Mouse (Mus musculus) small intestine, adult 2 months (tissue): ENCODE results near the gene Fcf1. TPM values are rescaled to one million over a fixed set of nuclear protein-coding genes. Genes with fewer than 3 reads are reported as not detected.

Experiments used
- H3K27ac ChIP-seq: fragments of 200-500 bp; 2 replicates; pipeline ENCODE4 v1.5.1; 2012; ENCODE audit warnings: low read depth, low read length, control low read depth, inconsistent platforms; ENCODE audit not compliant: insufficient read depth
- H3K27me3 ChIP-seq: fragments of 200-500 bp; 2 replicates; pipeline ENCODE4 v1.6.1; 2012; ENCODE audit warnings: mild to moderate bottlenecking, moderate library complexity, low read length, inconsistent platforms; ENCODE audit not compliant: control insufficient read depth, insufficient read depth
- H3K36me3 ChIP-seq: fragments of 200-500 bp; 2 replicates; pipeline ENCODE4 v1.6.1; 2012; ENCODE audit warnings: mild to moderate bottlenecking, low read length, control low read depth, inconsistent platforms; ENCODE audit not compliant: control insufficient read depth, insufficient read depth
- H3K4me1 ChIP-seq: fragments of 200-500 bp; 2 replicates; pipeline ENCODE4 v1.6.1; 2012; ENCODE audit warnings: low read length, inconsistent platforms, mixed read lengths; ENCODE audit not compliant: control insufficient read depth, insufficient read depth, insufficient read length
- H3K4me3 ChIP-seq: fragments of 200-500 bp; 2 replicates; pipeline ENCODE4 v1.5.1; 2012; ENCODE audit warnings: low read depth, mild to moderate bottlenecking, control low read depth, inconsistent platforms, low read length, moderate library complexity
- CTCF ChIP-seq: fragments of 200-500 bp; IDR thresholded peaks from 2 replicates; pipeline ENCODE4 v1.5.1; 2012; ENCODE audit warnings: low read depth, mild to moderate bottlenecking, control low read depth, inconsistent platforms, low read length, moderate library complexity, mixed read lengths; ENCODE audit not compliant: insufficient replicate concordance, insufficient read length; ENCODE audit errors: extremely low read depth
- POLR2A ChIP-seq: fragments of 200-500 bp; IDR thresholded peaks from 2 replicates; pipeline ENCODE4 v1.6.1; 2012; ENCODE audit warnings: low read depth, mild to moderate bottlenecking, control low read depth, inconsistent platforms, low read length, moderate library complexity
- WGBS: fragments of 180-500 bp; shearing (Covaris S2); methylation state at CpG from one replicate; pipeline ENCODE4 v1.1.7; 2018; 5-methylcytosine and 5-hydroxymethylcytosine counted together
- polyA plus RNA-seq: library from polyadenylated mRNA; depleted of rRNA; stranded (reverse); fragments of >200 nt; gene quantifications from 2 replicates; pipeline ENCODE4 v1.2.3, GENCODE M21; 2012

The Fcf1 gene
- polyA plus RNA-seq, 1 experiment: 27.6 TPM

DNA sequence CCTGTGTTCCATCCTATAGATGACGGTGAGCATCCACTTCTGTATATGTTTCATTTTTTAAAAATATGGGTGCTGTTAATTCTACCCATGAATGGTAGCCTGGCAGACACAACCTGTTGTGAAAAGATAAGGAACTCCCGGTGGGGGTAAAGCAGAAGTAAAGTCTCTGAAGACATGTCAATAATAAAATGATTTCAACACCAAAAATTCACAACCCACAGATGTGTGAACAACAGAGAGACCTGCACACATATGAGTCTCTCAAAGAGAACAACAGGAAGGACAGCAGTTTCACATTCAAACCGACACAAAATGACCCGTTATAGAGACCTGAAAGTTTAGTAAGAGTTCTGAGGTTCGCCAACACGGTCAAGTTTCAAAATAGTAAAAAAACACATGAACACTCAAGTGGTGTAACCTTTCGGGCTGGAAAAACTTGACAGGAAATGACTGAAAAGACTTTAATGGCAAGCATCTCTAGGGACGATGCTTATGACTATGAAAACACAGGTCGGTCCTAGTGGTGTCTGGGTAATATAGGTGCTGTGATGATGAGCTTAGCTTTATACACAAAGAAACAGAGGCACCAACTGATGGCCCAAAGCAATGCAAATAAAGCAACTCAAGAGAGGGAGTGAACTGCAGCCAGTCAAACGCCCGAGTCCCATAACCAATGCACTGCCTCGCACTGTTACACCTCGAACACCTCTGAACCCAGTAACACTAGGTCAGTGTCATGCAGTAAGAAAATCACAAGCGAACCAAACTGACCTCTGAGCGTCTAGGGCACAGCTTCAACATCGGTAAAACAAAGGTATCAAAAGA is 1.7 kb upstream of the Fcf1 start:
- 54% methylated on average over 16 of the region's 16 CpGs for WGBS
- H3K27ac ChIP-seq: peak overlapping the region; percentile 58

DNA sequence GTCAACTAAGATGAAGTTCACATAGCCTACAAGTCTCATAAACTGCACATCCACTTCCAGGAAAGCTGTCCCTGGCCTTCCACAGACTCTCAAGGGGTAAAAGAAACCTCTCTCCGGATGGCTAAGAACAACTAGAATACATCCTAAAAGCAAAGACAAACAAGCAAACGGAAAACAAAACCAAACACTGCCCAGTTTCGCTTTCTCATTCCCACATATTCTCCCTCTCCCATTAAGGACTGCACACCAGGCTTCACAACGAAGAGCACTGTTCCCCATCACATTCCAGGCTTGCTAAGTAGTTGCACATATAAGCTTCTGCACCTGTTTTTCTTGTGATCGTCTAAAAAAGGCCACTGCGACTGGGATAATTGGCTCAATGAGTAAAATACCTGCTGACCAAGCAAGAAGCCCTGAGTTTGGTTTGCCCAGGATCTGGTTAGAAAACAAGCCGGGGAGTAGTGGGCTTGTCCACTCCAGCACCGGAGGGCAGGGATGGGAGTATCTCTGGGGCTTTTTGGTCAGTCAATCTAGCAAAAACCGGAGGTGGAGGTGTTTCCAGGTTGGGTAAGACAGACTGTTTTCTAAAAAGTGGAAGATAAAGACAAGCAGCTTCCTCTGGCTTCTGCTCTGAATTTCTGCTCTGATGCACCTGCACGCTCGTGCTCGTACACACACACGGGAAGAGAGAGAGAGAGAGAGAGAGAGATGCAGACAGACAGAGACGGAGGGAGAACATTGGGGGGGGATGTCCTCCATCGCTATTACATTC is 855 bp upstream of the Fcf1 start:
- TF ChIP-seq CTCF (no peak), POLR2A (no peak)
- Histone ChIP-seq H3K27me3 (no peaks in the 10 kb centered on the region), H3K36me3 (peaks cover 19% of the 10 kb centered on the region), H3K27ac (peak overlapping the region; percentile 58), H3K4me3 (peak overlapping the region; percentile 97), H3K4me1 (peaks cover 5% of the 10 kb centered on the region)
- 7% methylated on average over 15 of the region's 15 CpGs for WGBS

More for the DNA sequence above, 1.7 kb upstream of the Fcf1 start:
- Histone ChIP-seq H3K27me3 (no peaks in the 10 kb centered on the region), H3K36me3 (peaks cover 17% of the 10 kb centered on the region), H3K4me3 (peak overlapping the region; percentile 56), H3K4me1 (peaks cover 5% of the 10 kb centered on the region)
- TF ChIP-seq POLR2A: no peak
- TF ChIP-seq CTCF: no peak

DNA sequence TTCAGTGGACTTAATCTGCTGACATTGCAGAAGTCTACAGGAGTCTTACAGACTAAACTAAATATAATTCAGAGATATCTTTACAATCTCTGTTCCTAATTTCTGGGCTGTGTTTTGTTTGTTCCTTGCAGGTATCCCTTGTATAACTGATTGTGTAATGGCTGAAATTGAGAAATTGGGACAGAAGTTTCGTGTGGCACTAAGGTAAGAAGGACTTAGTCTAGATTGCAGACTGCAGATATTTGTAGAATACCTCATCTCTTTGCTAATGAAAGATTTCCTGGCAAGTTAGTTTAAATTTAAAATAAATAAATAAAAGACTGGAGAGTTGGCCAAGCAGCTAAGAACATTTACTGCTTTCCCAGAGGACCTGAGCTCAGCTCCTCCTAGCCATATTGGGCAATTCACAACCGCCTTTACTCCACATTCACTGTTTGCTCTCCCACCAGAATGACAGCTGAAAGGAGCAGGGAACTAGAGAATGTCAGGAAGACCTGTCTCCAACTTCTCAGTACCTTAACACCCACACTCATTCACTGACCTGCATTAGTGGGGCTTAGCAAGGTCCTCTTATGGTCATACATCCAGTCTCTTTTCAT is 8.7 kb downstream of the Fcf1 start:
- H3K27me3 ChIP-seq: no peaks in the 10 kb centered on the region
- no peak overlapping the region for H3K27ac ChIP-seq
- no peak for TF ChIP-seq POLR2A
- TF ChIP-seq CTCF: no peak
- WGBS: 84% methylated on average over 2 of the region's 2 CpGs
- H3K36me3 ChIP-seq: peaks cover 65% of the 10 kb centered on the region
- no peak overlapping the region for H3K4me3 ChIP-seq
- no peaks in the 10 kb centered on the region for H3K4me1 ChIP-seq

DNA sequence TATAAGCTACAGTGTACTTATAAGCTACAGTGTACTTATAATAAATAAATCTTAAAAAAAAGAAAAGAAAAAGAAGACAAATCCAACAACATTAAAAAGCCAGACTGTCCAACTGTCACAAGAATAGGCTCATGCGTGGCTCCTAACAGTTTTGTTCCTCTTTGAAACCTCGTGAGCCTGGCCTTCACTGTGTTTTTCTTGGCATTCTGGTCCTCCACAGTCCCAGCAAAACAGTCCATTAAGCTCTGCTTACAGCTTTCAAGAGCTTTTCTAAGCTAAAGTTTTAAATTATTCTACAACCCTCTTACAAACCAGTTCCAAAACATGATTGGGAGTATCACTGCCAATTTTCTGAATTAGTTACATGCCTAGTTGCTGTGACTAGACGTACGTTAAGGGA is 18.8 kb downstream of the Fcf1 start:
- H3K4me3 ChIP-seq: no peak overlapping the region
- TF ChIP-seq POLR2A (no peak), CTCF (no peak)
- no peaks in the 10 kb centered on the region for H3K27me3 ChIP-seq
- H3K4me1 ChIP-seq: no peaks in the 10 kb centered on the region
- H3K27ac ChIP-seq: no peak overlapping the region
- no peaks in the 10 kb centered on the region for H3K36me3 ChIP-seq
- 70% methylated on average over 4 of the region's 4 CpGs for WGBS

DNA sequence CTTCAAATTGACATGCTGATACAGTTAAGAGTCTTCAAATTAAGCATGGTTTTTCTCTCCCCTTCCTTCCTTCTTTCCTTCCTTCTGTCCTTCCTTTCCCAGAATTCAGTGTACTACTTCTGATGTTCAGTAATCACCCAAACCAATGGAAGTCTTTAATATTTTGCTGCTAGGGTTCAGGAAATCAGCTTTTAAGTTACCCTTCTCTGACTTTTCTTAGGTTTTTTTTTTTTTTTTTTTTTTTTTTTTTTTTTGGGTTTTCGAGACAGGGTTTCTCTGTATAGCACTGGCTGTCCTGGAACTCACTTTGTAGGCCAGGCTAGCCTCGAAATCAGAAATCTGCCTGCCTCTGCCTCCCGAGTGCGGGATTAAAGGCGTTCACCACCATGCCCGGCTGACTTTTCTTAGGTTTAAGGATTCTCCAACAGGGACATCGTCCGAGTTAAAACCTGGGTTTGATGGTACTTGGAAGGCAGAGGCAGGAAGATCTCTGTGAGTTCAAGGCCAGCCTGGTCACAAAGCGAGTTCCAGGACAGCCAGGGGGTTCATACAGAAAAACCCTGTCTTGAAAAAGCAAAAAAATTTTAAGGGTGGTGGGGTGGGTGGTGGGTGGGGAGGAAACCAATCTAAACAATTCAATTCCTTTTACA is 24.5 kb downstream of the Fcf1 start:
- H3K36me3 ChIP-seq: no peaks in the 10 kb centered on the region
- H3K27ac ChIP-seq: no peak overlapping the region
- H3K4me3 ChIP-seq: no peak overlapping the region
- peaks cover 10% of the 10 kb centered on the region for H3K4me1 ChIP-seq
- no peak for TF ChIP-seq CTCF
- no peak for TF ChIP-seq POLR2A
- no peaks in the 10 kb centered on the region for H3K27me3 ChIP-seq
- WGBS: 91% methylated on average over 9 of the region's 9 CpGs

DNA sequence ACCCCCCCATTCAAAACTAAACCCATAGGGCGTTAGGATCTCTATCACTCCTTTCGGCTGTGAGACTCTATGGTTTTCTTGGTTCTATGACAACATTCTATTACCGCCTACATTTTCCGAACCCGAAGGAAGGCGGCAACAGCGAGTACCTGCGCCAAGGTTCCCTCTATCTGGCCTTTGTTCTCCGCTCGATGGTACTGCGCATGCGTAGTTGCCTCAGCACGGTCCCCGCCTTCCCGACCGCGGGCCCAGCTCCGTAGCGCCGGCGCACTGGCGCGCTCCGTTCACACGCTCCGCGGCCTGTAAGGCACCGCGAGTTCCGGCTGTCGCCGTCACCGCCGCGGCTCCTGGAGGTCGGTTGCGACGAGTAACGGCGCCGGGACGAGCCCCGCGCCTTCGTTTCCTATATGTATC is 25.4 kb downstream of the Fcf1 start, which contains the start of gene Ylpm1:
Gene Ylpm1 (plus strand): TSS at position 239 of the 414 bp plus-strand sequence.
- WGBS: under 1% methylated on average over 45 of the region's 45 CpGs
- peak within 1 kb of the TSS; percentile 88 for H3K4me3 ChIP-seq
- peaks cover 10% of the 10 kb centered on the region for H3K4me1 ChIP-seq
- no peaks in the 10 kb centered on the region for H3K36me3 ChIP-seq
- TF ChIP-seq POLR2A (peak; percentile 76), CTCF (peak; percentile 50)
- peak within 1 kb of the TSS; percentile 25; the same call in 1 of the 2 replicates for H3K27ac ChIP-seq
- H3K27me3 ChIP-seq: no peaks in the 10 kb centered on the region
